10 mouse cellular contexts compared by ENCODE assay signal in genomic region chr5:72696491-72696890, GRCm38 (mm10). TPM values are rescaled to one million over a fixed set of nuclear protein-coding genes. Genes with fewer than 3 reads are reported as not detected.
DNase-seq lines count a peak whose midpoint lies in the region.
"Had no signal": no experiment of that assay in that cellular context is flagged by ENCODE, and none has a peak within 500 bp of the region (broad histone marks: within the 10 kb centered on the region; RNA-seq: fewer than 3 reads in every experiment).

No protein-coding gene starts in this region.

- intact Hi-C loops in heart, postnatal 36 days (cut with DNase I) = no loop called here
- intact Hi-C loops in left cerebral cortex, postnatal 14 days (cut with DNase I) = no loop called here
- intact Hi-C loops in gastrocnemius, postnatal 14 days (cut with DNase I; ENCODE audit: low total_unique reads) = no loop called here

- peak; percentile 79 for DNase-seq in heart, adult 11 months
- DNase-seq in heart, postnatal 36 days = no peak
- peak; percentile 47 for DNase-seq in R1 (ENCODE audit: low read depth, low spot score)
- DNase-seq in layer of hippocampus, adult 11-12 months (ENCODE audit: low spot score) = peak; percentile 57
- DNase-seq in left cerebral cortex, postnatal 14 days (ENCODE audit: low spot score in 2 of 2) = peak; percentile 50
- DNase-seq in thymus, adult 18-20 months = no peak
- no peak for DNase-seq in gastrocnemius, postnatal 14 days
- DNase-seq in urinary bladder, adult 18-20 months (ENCODE audit: low spot score in 2 of 2) = no peak
- DNase-seq: kidney, postnatal 36 days had no signal

RNA-seq across cellular contexts. Expression of gene Nipal1, which starts 48.9 kb away (rescaled TPM):
- total RNA-seq in heart, postnatal 36 days (2021) = not detected
- total RNA-seq in left cerebral cortex, postnatal 14 days (2021) = not detected
- under 1 TPM in 1 of 2 experiments, not detected in 1; 0.41 TPM for total RNA-seq in gastrocnemius, postnatal 14 days (2021)

RNA-seq across cellular contexts. Expression of gene Cnga1, which starts 52.4 kb away (rescaled TPM):
- not detected for total RNA-seq in heart, postnatal 36 days (2021)
- not detected for total RNA-seq in left cerebral cortex, postnatal 14 days (2021)
- not detected for total RNA-seq in gastrocnemius, postnatal 14 days (2021)
- total RNA-seq: gastrocnemius, adult 8-10 months had no signal

RNA-seq across cellular contexts. Expression of gene Txk, which starts 56.1 kb away (rescaled TPM):
- under 1 TPM in 1 of 2 experiments, not detected in 1; 0.11 TPM for total RNA-seq in heart, postnatal 36 days (2021)
- total RNA-seq in left cerebral cortex, postnatal 14 days (2021) = under 1 TPM; 0.24 to 0.27 TPM
- under 1 TPM in 1 of 2 experiments, not detected in 1; 0.04 TPM for total RNA-seq in gastrocnemius, postnatal 14 days (2021)
- total RNA-seq: gastrocnemius, adult 8-10 months had no signal

Comparison
In these comparisons a context has a peak if more than half of its experiments do, and no peak if none do; other contexts are left out.
1. DNase-seq: peak in heart, adult 11 months (single experiment), R1 (single experiment), layer of hippocampus, adult 11-12 months (single experiment) and left cerebral cortex, postnatal 14 days (2 of 2); none in heart, postnatal 36 days (0 of 2), thymus, adult 18-20 months (0 of 2), gastrocnemius, postnatal 14 days (single experiment) and urinary bladder, adult 18-20 months (0 of 2).